Mouse (Mus musculus) heart, adult 2 months (tissue): ENCODE results near the gene Rreb1.

Experiments used
- CTCF ChIP-seq: fragments of 200-600 bp; IDR thresholded peaks from 2 replicates; pipeline ENCODE4 v1.8.1; 2022; ENCODE audit warnings: antibody characterized with exemption, mild to moderate bottlenecking, moderate library complexity
- EP300 ChIP-seq: fragments of 200-500 bp; IDR thresholded peaks from 2 replicates; pipeline ENCODE4 v1.6.1; 2011; ENCODE audit warnings: low read depth, low read length, control low read depth; ENCODE audit not compliant: insufficient read depth
- POLR2A ChIP-seq: fragments of 200-500 bp; IDR thresholded peaks from 2 replicates; pipeline ENCODE4 v1.6.1; 2011; ENCODE audit warnings: mild to moderate bottlenecking, low read depth, low read length, control low read depth; ENCODE audit not compliant: insufficient read depth

- no peak for TF ChIP-seq EP300
- TF ChIP-seq CTCF: no peak
- TF ChIP-seq POLR2A: no peak
These were observed 14.6 kb downstream of the Rreb1 start for GRCm38 (mm10) chr13:37792739-37793336.
